Mouse (Mus musculus) heart, embryonic 15.5 days (tissue): ENCODE data around the gene Gfod1. TPM values are rescaled to one million over a fixed set of nuclear protein-coding genes. Genes with fewer than 3 reads are reported as not detected.

Source experiments
- ATAC-seq: fragments of 200-750 bp; cut with Nextera tagmentation; replicated peaks from 2 replicates; pipeline ENCODE4 v1.8.0; 2017; ENCODE audit warnings: low read depth, moderate TSS enrichment; ENCODE audit not compliant: insufficient number of reproducible peaks, insufficient read depth, low FRiP score
- H3K27ac ChIP-seq: fragments of 300-500 bp; sonication (generic); 2 replicates; pipeline ENCODE4 v1.5.1; 2015; ENCODE audit warnings: mild to moderate bottlenecking, inconsistent platforms
- H3K27me3 ChIP-seq: fragments of 300-500 bp; sonication (generic); 2 replicates; pipeline ENCODE4 v1.6.1; 2015; ENCODE audit warnings: inconsistent platforms
- H3K36me3 ChIP-seq: fragments of 300-500 bp; sonication (generic); 2 replicates; pipeline ENCODE4 v1.6.1; 2015; ENCODE audit warnings: mild to moderate bottlenecking, inconsistent platforms
- H3K4me1 ChIP-seq: fragments of 300-500 bp; sonication (generic); replicated peaks from 2 replicates; pipeline ENCODE4 v1.6.1; 2015; ENCODE audit warnings: inconsistent platforms
- H3K4me2 ChIP-seq: fragments of 300-500 bp; sonication (generic); 2 replicates; pipeline ENCODE4 v1.6.1; 2015; ENCODE audit warnings: inconsistent platforms, mild to moderate bottlenecking, moderate library complexity
- H3K4me3 ChIP-seq: fragments of 300-500 bp; sonication (generic); 2 replicates; pipeline ENCODE4 v1.5.1; 2015; ENCODE audit warnings: mild to moderate bottlenecking, inconsistent platforms
- H3K9ac ChIP-seq: fragments of 300-500 bp; sonication (generic); 2 replicates; pipeline ENCODE4 v1.6.1; 2015; ENCODE audit warnings: mild to moderate bottlenecking, inconsistent platforms
- H3K9me3 ChIP-seq: fragments of 300-500 bp; sonication (generic); replicated peaks from 2 replicates; pipeline ENCODE4 v1.6.1; 2016; ENCODE audit warnings: inconsistent platforms
- WGBS: fragments of 180-500 bp; shearing (Covaris S2); methylation state at CpG from one replicate; pipeline ENCODE4 v1.1.7; 2015; ENCODE audit warnings: mixed read lengths; 5-methylcytosine and 5-hydroxymethylcytosine counted together
- polyA plus RNA-seq: library from polyadenylated mRNA; unstranded; fragments of >200 nt; fragmentation: Nextera tagmentation; extraction: Ambion mirVana; gene quantifications from 2 replicates; pipeline ENCODE4 v1.2.1, GENCODE M21; 2015

Gfod1 gene
- polyA plus RNA-seq, 1 experiment from 2014 or later: 0.73 TPM

DNA sequence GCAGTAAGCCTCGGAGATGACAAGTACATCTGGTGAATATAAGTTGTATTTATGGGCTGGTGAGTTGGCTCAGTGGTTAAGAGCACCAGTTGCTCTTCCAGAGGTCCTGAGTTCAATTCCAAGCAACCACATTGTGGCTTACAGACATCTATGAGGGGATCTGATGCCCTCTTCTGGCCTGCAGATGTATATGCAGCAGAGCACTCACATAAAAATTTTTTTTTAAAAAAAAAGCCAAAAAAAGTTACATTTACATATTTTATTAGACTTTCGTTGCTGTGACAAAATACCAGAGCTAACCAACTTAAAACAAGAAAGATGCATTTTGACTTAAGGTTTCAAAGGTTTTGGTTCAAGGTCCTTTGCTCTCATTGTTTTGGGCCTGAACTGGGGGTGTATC is 17.5 kb upstream of the Gfod1 start:
- no peak overlapping the region for H3K9ac ChIP-seq
- no peak overlapping the region for H3K27ac ChIP-seq
- H3K27me3 ChIP-seq: no peaks in the 10 kb centered on the region
- peaks cover 4% of the 10 kb centered on the region; the same call in 1 of the 2 replicates for H3K4me1 ChIP-seq
- H3K9me3 ChIP-seq: no peaks in the 10 kb centered on the region
- WGBS: 71% methylated on average over 2 of the region's 2 CpGs
- no peaks in the 10 kb centered on the region for H3K36me3 ChIP-seq
- no peak overlapping the region for H3K4me2 ChIP-seq
- no peak overlapping the region for H3K4me3 ChIP-seq
- no peak for ATAC-seq

DNA sequence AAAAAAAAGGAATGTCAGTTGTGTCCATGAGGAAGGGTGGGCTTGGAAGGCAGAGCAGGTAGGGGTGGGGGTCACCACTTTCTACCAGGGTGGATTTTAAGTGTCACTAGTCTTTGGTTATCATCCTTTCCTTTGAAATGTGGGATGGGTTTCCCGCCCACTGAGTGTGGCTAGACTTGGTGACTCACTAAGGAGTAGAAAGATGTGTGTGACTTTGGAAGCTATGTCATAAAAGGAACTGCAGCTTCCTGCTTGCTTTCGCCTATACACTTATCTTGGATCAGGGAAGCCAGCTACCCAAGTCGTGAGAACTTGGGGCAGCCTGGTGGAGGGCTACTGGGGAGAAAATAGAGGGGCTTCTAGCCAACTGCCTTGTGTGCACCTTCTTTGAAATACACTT is 15.4 kb upstream of the Gfod1 start:
- no peak for ATAC-seq
- no peak overlapping the region for H3K27ac ChIP-seq
- H3K4me2 ChIP-seq: no peak overlapping the region
- H3K4me3 ChIP-seq: no peak overlapping the region
- 53% methylated on average over 3 of the region's 3 CpGs for WGBS
- H3K36me3 ChIP-seq: no peaks in the 10 kb centered on the region
- no peak overlapping the region for H3K9ac ChIP-seq
- no peaks in the 10 kb centered on the region for H3K27me3 ChIP-seq
- peaks cover 4% of the 10 kb centered on the region; the same call in 1 of the 2 replicates for H3K4me1 ChIP-seq
- H3K9me3 ChIP-seq: no peaks in the 10 kb centered on the region

DNA sequence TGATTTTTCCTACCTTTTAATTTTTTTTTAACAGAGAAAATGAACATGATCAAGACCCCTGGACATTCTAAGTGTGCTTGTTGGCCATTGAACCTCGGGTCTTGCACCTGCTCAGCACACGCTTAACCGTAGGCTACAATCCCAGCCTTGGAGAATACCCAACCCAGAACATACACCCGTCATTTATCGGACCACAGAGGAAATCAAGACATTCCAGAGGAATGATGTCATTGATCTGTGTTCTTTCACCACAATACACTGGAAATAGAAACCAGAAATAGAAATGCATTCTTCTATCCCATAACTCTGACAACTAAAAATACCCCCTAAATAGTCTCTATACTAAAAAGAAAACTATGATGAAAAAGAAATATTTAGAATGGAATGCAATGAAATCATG is 13.4 kb upstream of the Gfod1 start:
- H3K9ac ChIP-seq: no peak overlapping the region
- no peaks in the 10 kb centered on the region for H3K9me3 ChIP-seq
- WGBS: 42% methylated on average over 5 of the region's 5 CpGs
- H3K27me3 ChIP-seq: no peaks in the 10 kb centered on the region
- H3K36me3 ChIP-seq: no peaks in the 10 kb centered on the region
- no peak overlapping the region for H3K4me3 ChIP-seq
- H3K4me1 ChIP-seq: peaks cover 4% of the 10 kb centered on the region; the same call in 1 of the 2 replicates
- no peak overlapping the region for H3K4me2 ChIP-seq
- H3K27ac ChIP-seq: no peak overlapping the region
- no peak for ATAC-seq

DNA sequence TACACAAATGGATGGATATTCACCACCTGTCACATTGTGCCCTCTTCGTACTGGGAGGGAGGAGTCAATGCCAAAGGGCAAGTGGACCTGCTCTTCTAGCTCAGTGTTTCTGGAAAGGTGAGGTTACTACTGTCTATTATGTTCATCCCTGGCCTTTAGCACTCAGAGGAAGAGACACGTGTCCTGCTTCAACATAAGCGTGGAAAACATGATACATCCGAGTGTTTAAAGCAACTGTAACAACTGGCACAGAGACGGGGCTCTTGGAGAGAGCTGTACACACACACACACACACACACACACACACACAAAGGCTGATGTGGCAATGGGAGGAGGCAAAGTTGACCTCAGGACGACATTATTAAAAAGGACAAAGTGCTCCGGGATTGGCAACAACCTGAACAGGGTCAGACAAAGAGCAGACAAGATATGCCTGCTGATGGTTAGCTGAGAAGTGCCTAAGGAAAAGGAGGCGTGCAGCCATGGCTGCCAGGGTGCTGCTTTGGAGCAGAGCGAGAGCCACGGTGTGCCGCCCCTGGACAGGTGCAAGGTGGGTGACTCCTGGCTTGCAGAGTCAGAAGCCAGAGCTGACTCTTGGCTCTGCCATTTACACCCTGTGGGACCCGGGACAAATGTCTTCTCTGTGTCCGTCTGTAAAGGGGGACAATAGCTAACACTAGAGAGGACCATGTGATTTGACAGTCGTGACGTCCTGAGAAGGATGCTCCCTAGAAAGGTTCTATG is 1.4 kb upstream of the Gfod1 start:
- no peak for ATAC-seq
- peaks cover 40% of the 10 kb centered on the region for H3K4me1 ChIP-seq
- WGBS: 72% methylated on average over 15 of the region's 15 CpGs
- H3K27ac ChIP-seq: no peak overlapping the region
- peak overlapping the region; percentile 68; the same call in 1 of the 2 replicates for H3K4me3 ChIP-seq
- H3K4me2 ChIP-seq: peak overlapping the region; percentile 98
- no peaks in the 10 kb centered on the region for H3K9me3 ChIP-seq
- H3K36me3 ChIP-seq: no peaks in the 10 kb centered on the region
- no peak overlapping the region for H3K9ac ChIP-seq
- 0 out of 2 replicates have a peak, but pooled peaks cover 3% of the 10 kb centered on the region for H3K27me3 ChIP-seq

DNA sequence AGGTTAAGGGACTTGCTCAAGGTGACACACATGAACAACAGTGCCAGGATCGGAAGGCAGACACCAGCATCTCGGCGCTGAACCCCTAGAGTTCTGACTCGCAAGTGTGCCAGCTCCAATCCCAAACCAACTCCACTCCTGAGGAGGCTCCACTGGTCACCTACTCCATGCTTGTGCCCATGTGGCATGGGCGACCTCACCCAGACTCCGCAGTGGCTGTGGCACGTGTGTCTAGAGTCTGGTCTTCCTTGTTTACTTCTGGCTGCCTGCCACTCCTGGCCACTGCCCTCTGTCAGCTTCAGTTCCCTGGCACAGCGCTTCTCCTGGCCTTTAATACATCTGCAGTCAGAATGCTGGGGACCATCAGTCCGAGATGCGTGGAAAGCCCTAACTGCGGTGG is 728 bp upstream of the Gfod1 start:
- H3K36me3 ChIP-seq: no peaks in the 10 kb centered on the region
- ATAC-seq: no peak
- H3K4me3 ChIP-seq: peak overlapping the region; percentile 68
- H3K27ac ChIP-seq: peak overlapping the region; percentile 92
- peak overlapping the region; percentile 52 for H3K9ac ChIP-seq
- H3K4me1 ChIP-seq: peaks cover 43% of the 10 kb centered on the region
- 0 out of 2 replicates have a peak, but pooled peaks cover 3% of the 10 kb centered on the region for H3K27me3 ChIP-seq
- peak overlapping the region; percentile 98 for H3K4me2 ChIP-seq
- 14% methylated on average over 11 of the region's 11 CpGs for WGBS
- no peaks in the 10 kb centered on the region for H3K9me3 ChIP-seq

DNA sequence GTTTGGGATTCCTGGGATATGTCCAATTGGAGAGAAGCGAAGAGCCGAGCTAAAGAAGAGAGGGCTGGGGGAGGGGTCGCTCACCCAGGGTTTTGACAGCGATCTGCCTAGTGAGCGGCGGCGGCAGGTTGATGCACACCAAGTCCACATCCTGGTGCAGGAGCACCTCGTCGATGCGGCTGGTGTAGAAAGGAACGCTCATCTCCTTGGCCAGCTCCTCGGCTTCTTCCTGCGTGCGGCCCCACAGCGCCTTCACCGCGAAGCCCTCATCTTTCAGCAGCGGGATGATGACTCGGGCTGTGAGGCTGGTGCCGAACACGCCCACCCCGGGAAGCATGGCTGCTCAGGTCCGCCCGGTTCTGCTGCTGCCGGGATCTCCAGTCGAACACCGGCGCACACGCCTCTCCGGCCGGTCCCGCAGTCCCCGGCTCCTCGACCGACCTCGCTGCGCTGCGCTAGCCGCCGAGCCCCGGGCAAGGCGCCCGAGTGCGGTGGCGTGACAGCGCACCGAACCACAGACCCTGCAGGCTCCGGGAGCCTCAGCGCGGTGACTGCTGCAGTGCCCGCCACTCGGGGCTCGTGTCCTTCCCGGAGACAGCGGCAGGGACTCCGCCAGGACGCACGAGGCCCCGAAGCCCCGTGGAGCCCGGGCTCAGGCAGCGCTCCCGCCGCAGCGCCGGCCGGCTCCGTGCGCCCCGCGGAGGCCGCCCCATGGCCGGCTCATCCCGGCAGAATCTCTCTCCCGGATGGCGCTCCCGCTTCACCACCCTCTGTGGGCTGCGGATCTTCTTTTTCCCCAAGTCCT is 609 bp downstream of the Gfod1 start:
- H3K27me3 ChIP-seq: 0 out of 2 replicates have a peak, but pooled peaks cover 3% of the 10 kb centered on the region
- peaks cover 43% of the 10 kb centered on the region for H3K4me1 ChIP-seq
- H3K9ac ChIP-seq: peak overlapping the region; percentile 72
- H3K36me3 ChIP-seq: no peaks in the 10 kb centered on the region
- H3K4me3 ChIP-seq: peak overlapping the region; percentile 68
- WGBS: under 1% methylated on average over 78 of the region's 78 CpGs
- peak overlapping the region; percentile 92 for H3K27ac ChIP-seq
- peak; percentile 38 for ATAC-seq
- peak overlapping the region; percentile 98 for H3K4me2 ChIP-seq
- H3K9me3 ChIP-seq: no peaks in the 10 kb centered on the region

DNA sequence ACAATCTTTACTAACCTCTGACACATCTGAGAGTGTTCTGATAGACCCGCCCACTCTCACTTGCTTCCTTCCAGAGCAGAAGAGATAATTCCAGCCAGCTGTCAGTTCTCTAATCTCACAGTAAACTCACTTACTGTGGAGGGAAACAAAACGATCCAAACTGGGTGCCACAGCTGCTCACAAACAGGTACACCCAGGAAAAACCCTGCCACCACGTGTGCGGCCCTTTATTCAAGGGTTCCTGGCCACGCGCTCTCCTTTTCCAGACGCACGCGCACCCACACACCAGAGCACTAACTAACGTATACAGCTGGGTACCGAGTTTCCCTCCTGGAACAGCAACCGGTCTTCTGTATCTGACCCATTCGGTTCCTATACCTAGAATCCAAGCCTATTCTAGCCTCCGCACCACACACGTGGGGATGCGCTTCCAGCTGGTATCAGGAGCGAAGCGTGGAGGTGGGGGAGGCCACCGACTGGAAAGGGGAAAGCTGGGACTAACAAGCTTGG is 1.3 kb downstream of the Gfod1 start:
- under 1% methylated on average over 19 of the region's 19 CpGs for WGBS
- no peaks in the 10 kb centered on the region for H3K9me3 ChIP-seq
- peak overlapping the region; percentile 92 for H3K27ac ChIP-seq
- peaks cover 44% of the 10 kb centered on the region for H3K4me1 ChIP-seq
- H3K4me3 ChIP-seq: peak overlapping the region; percentile 68
- H3K9ac ChIP-seq: peak overlapping the region; percentile 72
- 0 out of 2 replicates have a peak, but pooled peaks cover 3% of the 10 kb centered on the region for H3K27me3 ChIP-seq
- H3K4me2 ChIP-seq: peak overlapping the region; percentile 98
- no peak for ATAC-seq
- no peaks in the 10 kb centered on the region for H3K36me3 ChIP-seq

DNA sequence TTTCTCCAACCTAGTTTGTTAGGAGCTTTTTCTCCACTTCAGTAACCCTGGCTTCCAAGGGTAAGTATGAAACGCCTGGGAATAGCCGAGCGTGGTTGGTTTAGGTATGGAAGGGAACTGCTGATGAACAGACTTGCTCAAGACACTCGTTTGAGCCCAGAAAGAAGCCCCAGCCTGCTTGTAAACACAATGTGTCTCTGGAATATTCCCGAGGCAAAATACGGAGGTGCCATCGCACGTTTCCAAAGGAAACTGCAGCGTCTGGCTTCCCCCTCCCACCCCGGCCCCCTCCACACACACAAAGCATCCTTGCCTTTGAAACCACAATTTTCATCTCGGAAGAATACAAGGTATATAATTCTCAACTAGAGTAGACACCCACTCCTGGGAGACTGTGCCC is 1.7 kb downstream of the Gfod1 start:
- peak overlapping the region; percentile 98 for H3K4me2 ChIP-seq
- H3K9ac ChIP-seq: peak overlapping the region; percentile 72
- WGBS: 10% methylated on average over 11 of the region's 11 CpGs
- H3K4me3 ChIP-seq: peak overlapping the region; percentile 68
- peaks cover 49% of the 10 kb centered on the region for H3K4me1 ChIP-seq
- H3K27ac ChIP-seq: no peak overlapping the region
- no peaks in the 10 kb centered on the region for H3K9me3 ChIP-seq
- H3K27me3 ChIP-seq: 0 out of 2 replicates have a peak, but pooled peaks cover 3% of the 10 kb centered on the region
- H3K36me3 ChIP-seq: no peaks in the 10 kb centered on the region
- ATAC-seq: no peak

DNA sequence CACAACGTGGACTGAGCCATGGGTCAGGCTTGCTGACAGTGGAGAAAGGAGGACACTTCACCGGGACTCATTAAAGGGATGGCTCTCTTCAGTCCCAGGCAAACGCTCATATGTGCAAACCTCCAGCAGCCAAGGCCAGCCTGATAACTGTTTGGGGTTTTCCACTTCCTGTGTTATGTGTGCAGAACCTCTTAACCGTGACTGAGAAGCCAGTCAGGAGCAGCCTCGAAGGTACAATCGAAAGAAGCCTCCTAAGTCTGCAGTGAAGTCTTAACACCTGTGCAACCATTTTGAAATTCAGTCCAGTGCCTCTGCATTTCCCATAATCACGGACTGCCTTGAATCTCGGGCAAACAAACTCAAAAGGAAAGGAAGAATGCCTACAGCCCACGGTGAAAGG is 3.1 kb downstream of the Gfod1 start:
- Histone ChIP-seq H3K9ac (no peak overlapping the region), H3K4me3 (peak overlapping the region; percentile 68; the same call in 1 of the 2 replicates), H3K4me1 (peaks cover 60% of the 10 kb centered on the region), H3K9me3 (no peaks in the 10 kb centered on the region), H3K27ac (no peak overlapping the region), H3K27me3 (0 out of 2 replicates have a peak, but pooled peaks cover 3% of the 10 kb centered on the region), H3K36me3 (no peaks in the 10 kb centered on the region), H3K4me2 (peak overlapping the region; percentile 98)
- 35% methylated on average over 9 of the region's 9 CpGs for WGBS
- no peak for ATAC-seq

DNA sequence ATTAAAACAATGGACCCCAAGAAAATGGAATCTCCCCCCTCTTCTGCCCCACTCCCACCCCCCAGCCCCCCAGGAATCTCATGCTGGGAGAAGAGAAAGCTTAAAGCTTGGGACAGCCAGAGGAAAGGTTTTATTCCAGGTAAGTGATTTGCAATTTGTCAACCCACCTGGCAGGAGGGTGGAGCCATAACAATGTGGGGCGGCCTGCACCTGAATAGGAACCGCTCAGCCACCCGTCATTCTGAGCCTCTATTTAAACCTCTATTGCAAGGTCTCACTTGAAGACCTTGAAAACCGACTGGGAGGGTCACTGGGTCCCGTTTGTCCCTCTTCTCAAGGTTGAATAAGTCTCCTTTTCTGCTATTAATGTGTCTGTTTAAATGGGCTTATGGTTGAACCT is 3.6 kb downstream of the Gfod1 start:
- Histone ChIP-seq H3K27me3 (0 out of 2 replicates have a peak, but pooled peaks cover 3% of the 10 kb centered on the region), H3K36me3 (no peaks in the 10 kb centered on the region), H3K4me3 (peak overlapping the region; percentile 15; the same call in 1 of the 2 replicates), H3K9ac (no peak overlapping the region), H3K27ac (no peak overlapping the region), H3K4me2 (0 out of 2 replicates have a peak overlapping the region, but pooled peaks have one; percentile 98), H3K4me1 (peaks cover 65% of the 10 kb centered on the region), H3K9me3 (no peaks in the 10 kb centered on the region)
- WGBS: 59% methylated on average over 5 of the region's 5 CpGs
- no peak for ATAC-seq

DNA sequence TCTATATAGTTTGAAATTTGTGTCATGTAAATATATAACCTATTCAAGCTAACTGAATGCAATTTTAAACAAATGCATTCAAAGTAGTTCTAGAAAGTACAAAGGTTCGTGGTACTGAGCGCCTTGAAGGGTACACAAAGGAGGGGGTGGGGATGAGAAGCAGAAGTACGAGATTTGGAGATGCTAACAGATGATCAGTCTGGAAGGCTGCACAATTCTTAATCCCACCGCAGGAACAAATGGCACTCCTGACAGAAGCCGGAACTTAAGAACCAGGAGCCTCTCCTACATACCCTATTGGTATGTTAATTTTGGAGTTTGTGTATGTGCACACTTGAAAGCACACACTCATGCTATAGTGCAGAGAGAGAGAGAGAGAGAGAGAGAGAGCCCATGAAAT is 4.8 kb downstream of the Gfod1 start:
- no peak for ATAC-seq
- 82% methylated on average over 5 of the region's 5 CpGs for WGBS
- Histone ChIP-seq H3K27ac (no peak overlapping the region), H3K9me3 (no peaks in the 10 kb centered on the region), H3K36me3 (no peaks in the 10 kb centered on the region; the same call in 1 of the 2 replicates), H3K9ac (no peak overlapping the region), H3K4me2 (no peak overlapping the region), H3K4me3 (no peak overlapping the region), H3K27me3 (0 out of 2 replicates have a peak, but pooled peaks cover 3% of the 10 kb centered on the region), H3K4me1 (peaks cover 58% of the 10 kb centered on the region)
